Mouse (Mus musculus): ENCODE data around the gene C1qtnf9.

- TF ChIP-seq CTCF (IDR thresholded peaks at IDR 0.05; ENCODE audit: borderline replicate concordance, control insufficient read depth, extremely low read depth, insufficient read depth, low read length, poor library complexity) (no peak), POLR2A (IDR thresholded peaks at IDR 0.05; ENCODE audit: control insufficient read depth, extremely low read depth, insufficient read depth, low read length, poor library complexity) (no peak)
These were observed 26.4 kb upstream of the C1qtnf9 start for GRCm38 (mm10) chr14:60741490-60741981.
